18 mouse cellular contexts compared by ENCODE assay signal in genomic region chr5:24990460-24990859, GRCm38 (mm10).
DNase-seq lines count a peak whose midpoint lies in the region; ATAC-seq and TF ChIP-seq lines count a peak whose summit lies in the region.
"Had no signal": no experiment of that assay in that cellular context is flagged by ENCODE, and none has a peak within 500 bp of the region (broad histone marks: within the 10 kb centered on the region; RNA-seq: fewer than 3 reads in every experiment).

No protein-coding gene starts in this region.

- H3K36me3 ChIP-seq in heart, embryonic 13.5 days = peaks cover 2% of the 10 kb centered on the region; the same call in 1 of the 2 replicates
- H3K36me3 ChIP-seq in heart, embryonic 12.5 days = no peaks in the 10 kb centered on the region
- H3K36me3 ChIP-seq: embryonic facial prominence, embryonic 13.5 days; forebrain, embryonic 12.5 days; hindbrain, embryonic 13.5 days had no signal

- no peak overlapping the region for H3K4me2 ChIP-seq in heart, embryonic 13.5 days
- no peak overlapping the region for H3K4me2 ChIP-seq in heart, embryonic 12.5 days
- H3K4me2 ChIP-seq: embryonic facial prominence, embryonic 13.5 days; forebrain, embryonic 12.5 days; hindbrain, embryonic 13.5 days had no signal

- no peak for ATAC-seq in heart, embryonic 13.5 days (ENCODE audit: extremely low read depth, insufficient number of reproducible peaks, low FRiP score, low TSS enrichment)
- no peak for ATAC-seq in heart, embryonic 12.5 days (ENCODE audit: insufficient number of reproducible peaks, low FRiP score)
- no peak for ATAC-seq in granulocyte monocyte progenitor cell, adult 5-6 weeks (replicated peaks; ENCODE audit: poor library complexity, severe bottlenecking)
- ATAC-seq: forebrain, embryonic 16.5 days; hindbrain, postnatal 0 days had no signal

- H3K9me3 ChIP-seq in heart, embryonic 13.5 days = no peaks in the 10 kb centered on the region
- no peaks in the 10 kb centered on the region for H3K9me3 ChIP-seq in heart, embryonic 12.5 days (replicated peaks)
- H3K9me3 ChIP-seq: embryonic facial prominence, embryonic 13.5 days; forebrain, embryonic 12.5 days; hindbrain, embryonic 13.5 days had no signal

- intact Hi-C loops in left cerebral cortex, adult 2 months (cut with DNase I) = no loop called here

- H3K4me1 ChIP-seq in heart, embryonic 13.5 days = peaks cover 81% of the 10 kb centered on the region
- H3K4me1 ChIP-seq in heart, embryonic 12.5 days (replicated peaks) = peaks cover 72% of the 10 kb centered on the region

- peak overlapping the region; percentile 71 for H3K27ac ChIP-seq in heart, embryonic 13.5 days (replicated peaks)
- no peak overlapping the region for H3K27ac ChIP-seq in heart, embryonic 12.5 days (ENCODE audit: poor library complexity, severe bottlenecking)
- H3K27ac ChIP-seq in left cerebral cortex, adult 2 months = peak overlapping the region; percentile 47; the same call in 1 of the 2 replicates
- H3K27ac ChIP-seq: embryonic facial prominence, embryonic 13.5 days; forebrain, embryonic 12.5 days; heart, adult 2 months; hindbrain, embryonic 13.5 days; hindbrain, postnatal 0 days had no signal

- peak overlapping the region; percentile 48; the same call in 1 of the 2 replicates for H3K9ac ChIP-seq in heart, embryonic 13.5 days
- no peak overlapping the region for H3K9ac ChIP-seq in heart, embryonic 12.5 days
- H3K9ac ChIP-seq: embryonic facial prominence, embryonic 13.5 days; forebrain, embryonic 12.5 days; hindbrain, embryonic 13.5 days had no signal

- H3K4me3 ChIP-seq in heart, embryonic 13.5 days = no peak overlapping the region
- H3K4me3 ChIP-seq in heart, embryonic 12.5 days = no peak overlapping the region
- H3K4me3 ChIP-seq in left cerebral cortex, adult 2 months = no peak overlapping the region
- H3K4me3 ChIP-seq: embryonic facial prominence, embryonic 13.5 days; forebrain, embryonic 12.5 days; heart, adult 2 months; hindbrain, embryonic 13.5 days had no signal

- no peaks in the 10 kb centered on the region; the same call in 1 of the 2 replicates for H3K27me3 ChIP-seq in heart, embryonic 13.5 days (replicated peaks)
- H3K27me3 ChIP-seq in heart, embryonic 12.5 days (replicated peaks) = 0 out of 2 replicates have a peak, but pooled peaks cover 3% of the 10 kb centered on the region
- H3K27me3 ChIP-seq: CH12.LX; embryonic facial prominence, embryonic 13.5 days; forebrain, embryonic 12.5 days; hindbrain, embryonic 13.5 days had no signal

- no peak for TF ChIP-seq CTCF in left cerebral cortex, adult 2 months (IDR thresholded peaks at IDR 0.05)

- DNase-seq in cerebellum, adult 18-20 months = peak; percentile 48 to 53
- no peak for DNase-seq in cerebellum, postnatal 4 days (ENCODE audit: low spot score in 2 of 2)
- DNase-seq in left cerebral cortex, adult 2 months (ENCODE audit: extremely low spot score in 1 of 2, low spot score in 2 of 2) = no peak
- DNase-seq in left cerebral cortex, adult 9 months (ENCODE audit: low spot score in 2 of 2) = no peak
- DNase-seq: adrenal gland, postnatal 25 days; gastrocnemius, postnatal 10 days; heart, adult 2 months; kidney, adult 11 months; kidney, adult 9 months had no signal

- 66% methylated on average over 5 of the region's 5 CpGs for WGBS in heart, embryonic 13.5 days
- WGBS in heart, embryonic 12.5 days = 78% methylated on average over 5 of the region's 5 CpGs

Comparison
In these comparisons a context has a peak if more than half of its experiments do, and no peak if none do; other contexts are left out.
1. DNase-seq: peak in cerebellum, adult 18-20 months (2 of 2); none in cerebellum, postnatal 4 days (0 of 2), left cerebral cortex, adult 2 months (0 of 2) and left cerebral cortex, adult 9 months (0 of 2).